Mouse (Mus musculus) cerebellum, adult (tissue): ENCODE measurements at regions not wholly inside any gene's neighbourhood (a gene's known extent, or its start where the extent isn't known, plus 50 kb on each side); places are given as distances from the start of the nearest gene placed in this dataset.

ENCODE experiments used
- ATAC-seq: cut with Nextera tagmentation; 2 replicates; pipeline ENCODE4 v1.9.2; 2017; ENCODE audit warnings: mild to moderate bottlenecking, moderate library complexity, mixed read lengths; ENCODE audit not compliant: insufficient number of reproducible peaks, low FRiP score, low TSS enrichment

- no peak for ATAC-seq
Observed at GRCm38 (mm10) chr2:74363255-74363654, 216.0 kb downstream of the Lnpk start.

- no peak for ATAC-seq
Observed at GRCm38 (mm10) chr2:74354591-74354990, 224.6 kb downstream of the Lnpk start.

- no peak for ATAC-seq
Observed at GRCm38 (mm10) chr2:74349809-74350208, 229.4 kb downstream of the Lnpk start.

GRCm38 (mm10) chr2:74306301-74306700 is 272.9 kb downstream of the Lnpk start:
- no peak for ATAC-seq

- no peak for ATAC-seq
Observed at GRCm38 (mm10) chr2:74300885-74301451, 278.3 kb downstream of the Lnpk start.

GRCm38 (mm10) chr2:74300366-74300791 is 278.9 kb downstream of the Lnpk start:
- ATAC-seq: 0 out of 2 replicates have a peak, but pooled peaks have one; percentile 68

GRCm38 (mm10) chr2:74292641-74293040 is 286.6 kb downstream of the Lnpk start:
- no peak for ATAC-seq

GRCm38 (mm10) chr2:74291416-74292396 is 287.5 kb downstream of the Lnpk start:
- no peak for ATAC-seq

- no peak for ATAC-seq
Observed at GRCm38 (mm10) chr2:74285624-74286023, 293.6 kb downstream of the Lnpk start.

GRCm38 (mm10) chr2:74264963-74265362 is 314.3 kb downstream of the Lnpk start:
- ATAC-seq: no peak

GRCm38 (mm10) chr2:74257034-74257781 is 322.0 kb downstream of the Lnpk start:
- no peak for ATAC-seq

- no peak for ATAC-seq
Observed at GRCm38 (mm10) chr2:74247521-74247920, 331.7 kb downstream of the Lnpk start.

- no peak for ATAC-seq
Observed at GRCm38 (mm10) chr2:74246631-74247030, 332.6 kb downstream of the Lnpk start.

- no peak for ATAC-seq
Observed at GRCm38 (mm10) chr2:74244203-74244602, 333.1 kb upstream of the Atp5g3 start.

GRCm38 (mm10) chr2:74243801-74244200 is 332.7 kb upstream of the Atp5g3 start:
- no peak for ATAC-seq

- ATAC-seq: no peak
Observed at GRCm38 (mm10) chr2:74239586-74239985, 328.5 kb upstream of the Atp5g3 start.

GRCm38 (mm10) chr2:74217437-74217836 is 306.3 kb upstream of the Atp5g3 start:
- no peak for ATAC-seq

- no peak for ATAC-seq
Observed at GRCm38 (mm10) chr2:74210210-74210609, 299.1 kb upstream of the Atp5g3 start.

GRCm38 (mm10) chr2:74209421-74209917 is 298.3 kb upstream of the Atp5g3 start:
- ATAC-seq: no peak

- ATAC-seq: no peak
Observed at GRCm38 (mm10) chr2:74207440-74207839, 296.3 kb upstream of the Atp5g3 start.

- ATAC-seq: no peak
Observed at GRCm38 (mm10) chr2:74202776-74203175, 291.6 kb upstream of the Atp5g3 start.
